Mouse (Mus musculus) lung, postnatal 0 days (tissue): ENCODE results near the gene Cers5.

Experiments used
- CTCF ChIP-seq: IDR thresholded peaks from 2 replicates; pipeline ENCODE4 v1.5.1; 2016; ENCODE audit warnings: antibody characterized with exemption, mild to moderate bottlenecking
- EP300 ChIP-seq: IDR thresholded peaks from 2 replicates; pipeline ENCODE4 v1.6.1; 2016; ENCODE audit warnings: antibody characterized with exemption, mild to moderate bottlenecking, control low read depth

DNA sequence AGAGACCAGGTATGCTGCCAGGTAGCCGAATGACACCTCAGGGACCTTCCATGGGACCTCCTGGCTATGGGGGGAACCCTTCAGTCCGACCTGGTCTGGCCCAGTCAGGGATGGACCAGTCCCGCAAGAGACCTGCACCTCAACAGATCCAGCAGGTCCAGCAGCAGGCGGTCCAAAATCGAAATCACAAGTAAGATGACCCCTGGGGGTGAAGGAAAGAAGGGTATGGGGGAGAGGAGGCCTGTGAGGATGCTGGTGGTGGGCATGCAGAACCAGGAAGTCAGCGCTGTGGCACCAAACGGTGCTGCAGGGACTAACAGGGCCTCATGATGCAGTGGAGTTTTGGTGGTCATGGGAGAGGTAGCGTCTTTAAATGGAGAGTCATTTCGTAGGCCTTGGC is 69.6 kb downstream of the Cers5 start:
- TF ChIP-seq EP300, result no peak
- no peak for TF ChIP-seq CTCF
